Mouse (Mus musculus): Measurements from ENCODE around the gene Btn1a1. TPM values are rescaled to one million over a fixed set of nuclear protein-coding genes. Genes with fewer than 3 reads are reported as not detected.

Btn1a1 gene
- polyA plus RNA-seq, 1 experiment, result 0.17 TPM

- no peak for DNase-seq (ENCODE audit: low read depth, low spot score)
- WGBS, result under 1% methylated on average over 55 of the region's 55 CpGs
Observed at GRCm38 (mm10) chr13:23445561-23446320, 20.0 kb downstream of the Btn1a1 start.

- DNase-seq (ENCODE audit: low read depth, low spot score), result no peak
- WGBS, result 4% methylated on average over 10 of the region's 10 CpGs
Observed at GRCm38 (mm10) chr13:23445156-23445555, 20.5 kb downstream of the Btn1a1 start.

- DNase-seq (ENCODE audit: low read depth, low spot score), result no peak
- 60% methylated on average over 5 of the region's 5 CpGs for WGBS
Observed at GRCm38 (mm10) chr13:23444451-23444850, 21.2 kb downstream of the Btn1a1 start.

- WGBS, result 86% methylated on average over 10 of the region's 10 CpGs
- DNase-seq (ENCODE audit: low read depth, low spot score), result no peak
Observed at GRCm38 (mm10) chr13:23439901-23440300, 25.8 kb downstream of the Btn1a1 start.

- DNase-seq (ENCODE audit: low read depth, low spot score), result no peak
- WGBS, result under 1% methylated on average over 7 of the region's 7 CpGs
Observed at GRCm38 (mm10) chr13:23438521-23438920, 27.2 kb downstream of the Btn1a1 start.

- no peak for DNase-seq (ENCODE audit: low read depth, low spot score)
- under 1% methylated on average over 17 of the region's 17 CpGs for WGBS
Observed at GRCm38 (mm10) chr13:23437908-23438307, 27.8 kb downstream of the Btn1a1 start.

- no peak for DNase-seq (ENCODE audit: low read depth, low spot score)
- WGBS, result under 1% methylated on average over 32 of the region's 32 CpGs
Observed at GRCm38 (mm10) chr13:23436861-23437822, 28.6 kb downstream of the Btn1a1 start.

- 2% methylated on average over 11 of the region's 11 CpGs for WGBS
- DNase-seq (ENCODE audit: low read depth, low spot score), result no peak
Observed at GRCm38 (mm10) chr13:23436231-23436661, 29.5 kb downstream of the Btn1a1 start.

GRCm38 (mm10) chr13:23435676-23436075, 30.0 kb downstream of the Btn1a1 start:
- no peak for DNase-seq (ENCODE audit: low read depth, low spot score)
- WGBS, result 9% methylated on average over 12 of the region's 12 CpGs

GRCm38 (mm10) chr13:23435241-23435640, 30.5 kb downstream of the Btn1a1 start:
- no peak for DNase-seq (ENCODE audit: low read depth, low spot score)
- 45% methylated on average over 4 of the region's 4 CpGs for WGBS

- DNase-seq (ENCODE audit: low read depth, low spot score), result no peak
- 33% methylated on average over 7 of the region's 7 CpGs for WGBS
Observed at GRCm38 (mm10) chr13:23434426-23434825, 31.3 kb downstream of the Btn1a1 start.

- WGBS, result 66% methylated on average over 5 of the region's 5 CpGs
- DNase-seq (ENCODE audit: low read depth, low spot score), result no peak
Observed at GRCm38 (mm10) chr13:23433801-23434200, 31.9 kb downstream of the Btn1a1 start.

- 7% methylated on average over 5 of the region's 5 CpGs for WGBS
- no peak for DNase-seq (ENCODE audit: low read depth, low spot score)
Observed at GRCm38 (mm10) chr13:23433206-23433605, 32.5 kb downstream of the Btn1a1 start.

GRCm38 (mm10) chr13:23432562-23433201, 33.0 kb downstream of the Btn1a1 start:
- no peak for DNase-seq (ENCODE audit: low read depth, low spot score)
- under 1% methylated on average over 28 of the region's 28 CpGs for WGBS

GRCm38 (mm10) chr13:23431351-23431771, 34.3 kb downstream of the Btn1a1 start:
- DNase-seq (ENCODE audit: low read depth, low spot score), result no peak
- under 1% methylated on average over 15 of the region's 15 CpGs for WGBS

GRCm38 (mm10) chr13:23430734-23431133, 35.0 kb downstream of the Btn1a1 start:
- under 1% methylated on average over 17 of the region's 17 CpGs for WGBS
- DNase-seq (ENCODE audit: low read depth, low spot score), result no peak

GRCm38 (mm10) chr13:23429771-23430380, 35.8 kb downstream of the Btn1a1 start:
- 24% methylated on average over 10 of the region's 10 CpGs for WGBS
- no peak for DNase-seq (ENCODE audit: low read depth, low spot score)

GRCm38 (mm10) chr13:23428166-23428993, 37.3 kb downstream of the Btn1a1 start:
- DNase-seq (ENCODE audit: low read depth, low spot score), result no peak
- WGBS, result 76% methylated on average over 16 of the region's 16 CpGs

Data from large intestine, adult 2 months (tissue).